Mouse (Mus musculus) activated CD4-positive, CD25-positive, alpha-beta regulatory T cell, adult 4 months (primary cell): ENCODE data around the gene Borcs6. TPM values are rescaled to one million over a fixed set of nuclear protein-coding genes. Genes with fewer than 3 reads are reported as not detected.

Source experiments
- ATAC-seq: one replicate; pipeline ENCODE4 v1.8.0; 2017
- polyA plus RNA-seq, 2 experiments: library from polyadenylated mRNA; unstranded; fragments of 100-300 nt; shearing (Covaris generic); gene quantifications; one replicate each; pipeline ENCODE4 v1.2.1; 2017

The Borcs6 gene
- polyA plus RNA-seq, 2 experiments from 2014 or later, result 2.1 to 2.4 TPM

DNA sequence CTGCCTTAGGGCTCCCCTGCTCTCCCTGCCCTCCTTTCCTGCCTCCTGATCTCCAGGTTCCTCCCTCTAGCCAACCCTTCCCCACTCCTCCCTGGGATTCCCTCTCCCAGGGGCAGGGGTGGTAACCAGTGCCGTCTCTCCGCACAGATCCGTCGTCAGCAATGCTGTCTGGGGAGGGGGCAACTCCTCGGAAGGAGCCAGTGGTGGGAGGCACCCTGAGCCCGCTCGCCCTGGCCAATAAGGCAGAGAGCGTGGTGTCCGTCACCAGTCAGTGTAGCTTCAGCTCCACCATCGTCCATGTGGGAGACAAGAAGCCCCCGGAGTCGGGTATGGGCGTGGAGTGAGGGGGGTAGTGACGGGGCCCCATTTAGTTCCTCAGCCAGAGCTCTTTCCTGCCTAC is 45.0 kb downstream of the Borcs6 start:
- no peak for ATAC-seq

DNA sequence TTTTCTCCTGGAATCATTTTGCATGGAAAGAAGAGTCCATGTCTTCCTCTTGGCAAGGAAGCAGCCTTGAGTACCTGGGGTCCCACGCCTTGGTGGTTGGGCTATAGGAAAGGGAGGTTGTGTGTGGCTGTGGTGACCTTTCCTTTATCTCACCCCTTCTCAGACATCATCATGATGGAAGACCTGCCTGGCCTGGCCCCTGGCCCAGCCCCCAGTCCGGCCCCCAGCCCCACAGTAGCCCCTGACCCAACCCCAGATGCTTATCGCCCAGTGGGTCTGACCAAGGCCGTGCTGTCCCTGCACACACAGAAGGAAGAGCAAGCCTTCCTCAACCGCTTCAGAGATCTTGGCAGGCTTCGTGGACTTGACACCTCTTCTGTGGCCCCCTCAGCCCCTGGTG is 45.7 kb downstream of the Borcs6 start:
- no peak for ATAC-seq

DNA sequence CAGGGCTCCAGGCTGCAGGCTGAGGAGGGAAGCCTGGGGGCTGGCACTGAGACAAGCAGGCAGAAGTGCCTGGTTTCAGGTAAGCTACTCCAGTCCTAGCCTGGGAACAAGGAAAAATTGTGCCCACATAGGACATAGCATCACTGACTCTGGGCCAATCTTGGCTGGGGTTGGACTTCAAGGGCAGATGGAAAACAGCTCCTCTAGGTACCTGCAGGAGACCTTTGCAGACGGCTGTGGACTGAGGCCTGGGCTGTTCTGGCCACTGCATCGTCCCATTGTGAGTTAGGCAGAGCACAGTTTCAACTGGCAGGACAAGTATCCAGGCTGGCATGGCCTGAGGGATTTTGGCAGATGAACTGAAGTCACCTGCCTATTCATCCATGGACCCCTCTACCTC is 46.3 kb downstream of the Borcs6 start:
- ATAC-seq, result no peak

DNA sequence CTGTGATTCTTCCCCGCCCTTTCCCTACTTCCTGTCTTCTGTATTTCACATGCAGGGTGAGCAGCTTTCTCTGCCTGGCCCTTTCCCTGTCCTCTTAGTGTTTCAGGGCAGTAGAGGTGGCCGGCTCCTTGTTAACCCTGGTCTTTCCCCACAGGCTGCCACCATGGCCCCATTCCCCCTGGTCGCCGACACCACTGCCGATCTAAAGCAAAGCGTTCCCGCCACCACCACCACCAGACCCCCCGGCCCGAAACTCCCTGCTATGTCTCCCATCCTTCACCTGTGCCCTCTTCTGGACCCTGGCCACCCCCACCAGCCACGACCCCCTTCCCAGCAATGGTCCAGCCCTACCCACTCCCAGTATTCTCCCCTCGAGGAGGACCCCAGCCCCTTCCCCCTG is 46.8 kb downstream of the Borcs6 start:
- ATAC-seq, result no peak

DNA sequence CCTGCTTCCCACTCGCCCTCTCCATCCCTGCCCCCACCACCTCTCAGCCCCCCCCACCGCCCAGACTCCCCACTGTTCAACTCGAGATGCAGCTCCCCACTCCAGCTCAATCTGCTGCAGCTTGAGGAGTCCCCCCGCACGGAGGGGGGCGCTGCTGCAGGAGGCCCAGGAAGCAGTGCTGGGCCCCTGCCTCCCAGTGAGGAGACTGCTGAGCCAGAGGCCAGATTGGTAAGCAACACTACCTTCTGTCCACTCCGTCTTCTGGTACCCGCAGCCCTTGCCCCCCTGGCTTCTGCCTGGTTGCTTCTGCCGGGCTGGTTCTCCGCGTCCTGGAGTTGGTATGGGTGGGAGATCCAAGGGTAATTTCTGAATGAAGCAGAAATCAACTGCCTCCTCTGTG is 47.3 kb downstream of the Borcs6 start:
- no peak for ATAC-seq

DNA sequence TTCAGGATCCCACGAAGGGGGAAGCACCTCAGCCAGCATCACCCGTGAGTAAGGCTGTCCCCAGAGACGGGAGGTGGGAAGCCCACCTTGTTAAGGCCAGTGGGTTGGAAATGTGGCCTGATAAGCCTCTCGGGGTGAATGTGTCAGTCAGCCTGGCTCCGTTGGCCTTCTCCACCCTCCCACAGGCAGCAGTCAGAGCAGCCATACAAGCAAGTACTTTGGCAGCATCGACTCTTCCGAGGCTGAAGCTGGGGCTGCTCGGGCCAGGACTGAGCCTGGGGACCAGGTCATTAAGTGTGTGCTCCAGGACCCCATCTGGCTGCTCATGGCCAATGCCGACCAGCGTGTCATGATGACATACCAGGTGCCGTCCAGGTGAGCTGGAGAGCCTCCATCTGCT is 48.2 kb downstream of the Borcs6 start:
- no peak for ATAC-seq

DNA sequence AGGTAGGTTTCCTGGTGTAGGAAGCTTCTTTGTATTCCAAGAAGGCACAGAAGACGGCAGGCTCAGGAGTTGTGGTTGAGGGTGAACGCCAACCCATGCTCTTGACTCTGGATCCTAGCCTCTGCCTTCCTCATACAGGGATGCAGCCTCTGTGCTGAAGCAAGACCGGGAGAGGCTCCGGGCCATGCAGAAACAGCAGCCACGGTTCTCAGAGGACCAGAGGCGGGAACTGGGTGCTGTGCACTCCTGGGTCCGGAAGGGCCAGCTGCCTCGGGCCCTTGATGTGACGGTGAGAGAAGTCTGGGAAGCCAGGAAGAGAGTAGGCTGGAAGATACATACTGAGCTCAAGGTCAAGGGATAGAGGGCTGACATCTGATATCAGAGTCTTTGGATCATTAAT is 48.7 kb downstream of the Borcs6 start:
- ATAC-seq, result no peak

DNA sequence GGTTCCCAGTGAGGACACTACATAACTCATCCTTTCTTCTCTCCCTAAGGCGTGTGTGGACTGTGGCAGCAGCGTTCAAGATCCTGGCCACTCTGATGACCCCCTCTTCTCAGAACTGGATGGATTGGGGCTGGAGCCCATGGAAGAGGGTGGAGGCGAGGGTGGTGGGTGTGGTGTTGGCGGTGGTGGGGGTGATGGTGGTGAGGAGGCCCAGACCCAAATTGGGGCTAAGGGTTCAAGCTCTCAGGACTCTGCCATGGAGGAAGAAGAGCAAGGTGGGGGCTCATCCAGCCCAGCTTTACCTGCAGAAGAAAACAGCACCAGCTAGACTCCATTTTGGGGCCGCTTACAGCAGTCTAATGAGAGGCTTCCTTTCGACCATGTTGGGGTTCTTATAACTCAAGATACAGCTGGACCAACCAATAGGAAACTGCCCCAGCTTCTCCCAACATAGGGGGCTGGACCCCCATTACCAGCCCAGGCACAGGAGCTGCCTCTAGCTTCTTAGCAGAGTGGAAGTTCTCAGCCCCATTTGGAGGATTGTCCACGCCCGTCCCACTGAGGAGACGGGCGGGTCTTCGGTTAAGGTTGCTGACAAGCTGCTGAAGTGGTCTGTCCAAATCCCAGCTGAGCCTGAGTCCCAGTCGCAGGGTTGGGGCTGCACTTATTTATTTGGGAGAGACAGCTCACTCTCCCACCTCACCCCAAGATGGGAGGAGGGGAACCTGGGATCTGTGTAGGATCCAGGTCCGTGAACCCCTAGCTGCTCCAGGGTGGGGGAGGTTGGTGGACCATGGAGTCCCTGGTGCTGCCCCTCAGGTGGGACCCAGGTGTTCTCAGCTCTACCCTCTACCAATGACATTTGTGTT is 49.7 kb downstream of the Borcs6 start:
- no peak for ATAC-seq

DNA sequence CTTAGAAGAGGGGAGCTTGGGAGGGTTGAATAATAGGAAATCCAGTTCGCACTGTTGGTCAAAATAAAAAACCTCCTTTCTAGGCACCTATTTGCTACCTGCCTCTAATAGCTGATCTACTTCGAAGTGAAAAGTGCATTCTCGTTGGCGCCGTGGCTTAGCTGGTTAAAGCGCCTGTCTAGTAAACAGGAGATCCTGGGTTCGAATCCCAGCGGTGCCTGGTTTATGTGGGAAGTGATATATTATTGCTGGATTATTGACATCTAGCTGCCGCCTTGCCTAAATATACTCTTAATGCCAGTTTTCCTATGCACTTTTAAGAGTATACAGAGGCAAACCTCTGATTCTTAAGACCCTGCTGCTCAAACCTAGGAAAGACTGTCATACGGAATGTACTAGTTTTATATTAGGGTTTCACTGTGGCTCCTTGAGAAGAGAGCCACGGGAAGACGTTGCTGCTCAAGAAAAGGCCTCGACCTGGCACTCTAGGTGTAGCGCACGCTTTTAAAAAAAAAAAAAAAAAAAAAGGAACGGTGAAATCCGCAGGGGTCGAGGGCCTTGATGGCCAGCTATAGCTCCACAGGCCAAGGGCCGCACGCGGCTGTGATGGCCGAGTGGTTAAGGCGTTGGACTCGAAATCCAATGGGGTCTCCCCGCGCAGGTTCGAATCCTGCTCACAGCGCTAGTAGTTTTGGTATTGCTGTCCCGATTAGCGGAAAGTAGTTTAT is 51.0 kb downstream of the Borcs6 start:
- ATAC-seq, result peak; percentile 49

Other genes starting within 250 kb of the Borcs6 start
- 10 to 100 TPM; 31.4 to 37.2 TPM for gene Ndel1, start 187.9 kb upstream of the Borcs6 start, polyA plus RNA-seq
- gene Rnf222, start 171.2 kb upstream of the Borcs6 start, polyA plus RNA-seq, result not detected
- gene Rpl26, start 158.1 kb upstream of the Borcs6 start, polyA plus RNA-seq, result 1,000 to 10,000 TPM; 2,145 to 2,203 TPM
- not detected for gene Odf4, start 132.6 kb upstream of the Borcs6 start, polyA plus RNA-seq
- under 1 TPM; 0.10 to 0.28 TPM for gene Arhgef15, start 102.2 kb upstream of the Borcs6 start, polyA plus RNA-seq
- gene Slc25a35, start 91.6 kb upstream of the Borcs6 start, polyA plus RNA-seq, result 1 to 10 TPM; 7.2 to 7.6 TPM
- 10 to 100 TPM; 42.2 to 48.3 TPM for gene Rangrf, start 84.5 kb upstream of the Borcs6 start, polyA plus RNA-seq
- gene Pfas, start 51.3 kb upstream of the Borcs6 start, polyA plus RNA-seq, result 10 to 100 TPM; 20.4 to 26.3 TPM
- 10 to 100 TPM in 1 of 2 experiments, 1 to 10 TPM in 1; 8.7 to 14.6 TPM for gene Ctc1, start 43.8 kb upstream of the Borcs6 start, polyA plus RNA-seq
- 10 to 100 TPM; 24.3 to 33.5 TPM for gene Aurkb, start 14.1 kb upstream of the Borcs6 start, polyA plus RNA-seq
- gene Tmem107, start 11.1 kb downstream of the Borcs6 start, polyA plus RNA-seq, result 1 to 10 TPM; 4.4 to 7.1 TPM
- 10 to 100 TPM; 27.6 to 27.9 TPM for gene Vamp2, start 28.8 kb downstream of the Borcs6 start, polyA plus RNA-seq
- 1 to 10 TPM; 4.5 to 6.7 TPM for gene Per1, start 35.5 kb downstream of the Borcs6 start, polyA plus RNA-seq
- gene Hes7, start 60.7 kb downstream of the Borcs6 start, polyA plus RNA-seq, result not detected
- not detected for gene 9130213A22Rik, start 62.9 kb downstream of the Borcs6 start, polyA plus RNA-seq
- gene Aloxe3, start 66.2 kb downstream of the Borcs6 start, polyA plus RNA-seq, result under 1 TPM in 1 of 2 experiments, not detected in 1; 0.09 TPM
- not detected for gene Alox12b, start 97.3 kb downstream of the Borcs6 start, polyA plus RNA-seq
- 1 to 10 TPM; 2.2 to 5.0 TPM for gene Alox8, start 138.1 kb downstream of the Borcs6 start, polyA plus RNA-seq
- under 1 TPM; 0.24 to 0.48 TPM for gene Gucy2e, start 177.3 kb downstream of the Borcs6 start, polyA plus RNA-seq